Mouse (Mus musculus) megakaryocyte-erythroid progenitor cell, adult 5-6 weeks (primary cell): ENCODE results near the gene Lrit2. TPM values are rescaled to one million over a fixed set of nuclear protein-coding genes. Genes with fewer than 3 reads are reported as not detected.

ENCODE experiments used
- ATAC-seq: replicated peaks from 2 replicates; pipeline ENCODE4 v1.8.0; 2016; ENCODE audit warnings: mild to moderate bottlenecking, inconsistent platforms; ENCODE audit not compliant: severe bottlenecking, poor library complexity, low FRiP score, low TSS enrichment
- total RNA-seq, 2 experiments: library from RNA; stranded (forward) in 1 of 2; stranded (reverse) in 1 of 2; fragments of 200-1000, 215-1000 nt in 1 of 2; fragments of >200 nt in 1 of 2; fragmentation: Nextera tagmentation in 1 of 2; gene quantifications; 2 replicates each; pipeline ENCODE4 v1.2.3; 2014 to 2017

Lrit2 gene
- total RNA-seq, 2 experiments from 2014 or later: not detected

- no peak for ATAC-seq
These were observed 41.7 kb downstream of the Lrit2 start for GRCm38 (mm10) chr14:37109460-37109859.

GRCm38 (mm10) chr14:37109975-37110374 lies 42.2 kb downstream of the Lrit2 start:
- no peak for ATAC-seq

GRCm38 (mm10) chr14:37110456-37110855 lies 42.7 kb downstream of the Lrit2 start:
- ATAC-seq: no peak

- ATAC-seq: no peak
These were observed 43.6 kb downstream of the Lrit2 start for GRCm38 (mm10) chr14:37111371-37111770.

GRCm38 (mm10) chr14:37112931-37113330 lies 45.2 kb downstream of the Lrit2 start:
- no peak for ATAC-seq

- no peak for ATAC-seq
These were observed 46.2 kb downstream of the Lrit2 start, which contains the start of gene 2610528A11Rik for GRCm38 (mm10) chr14:37113922-37114321. TSS of gene 2610528A11Rik (minus strand) at chr14:37114022.

GRCm38 (mm10) chr14:37119233-37119632 lies 51.5 kb downstream of the Lrit2 start:
- no peak for ATAC-seq

Other genes starting within 250 kb of the Lrit2 start
- 3.7 and 6.5 TPM in 2 replicates for gene Ccser2, start 99.2 kb upstream of the Lrit2 start, total RNA-seq (2014; fragmentation: Nextera tagmentation)
- gene Ccser2, start 99.2 kb upstream of the Lrit2 start, total RNA-seq (2017): 5.9 and 7.6 TPM in 2 replicates
- not detected in 2 replicates for gene Rgr, start 19.0 kb upstream of the Lrit2 start, total RNA-seq (2014; fragmentation: Nextera tagmentation)
- gene Rgr, start 19.0 kb upstream of the Lrit2 start, total RNA-seq (2017): not detected in 2 replicates
- not detected in 2 replicates for gene Lrit1, start 13.1 kb upstream of the Lrit2 start, total RNA-seq (2014; fragmentation: Nextera tagmentation)
- gene Lrit1, start 13.1 kb upstream of the Lrit2 start, total RNA-seq (2017): not detected in 2 replicates
- not detected in 2 replicates for gene Cdhr1, start 30.4 kb downstream of the Lrit2 start, total RNA-seq (2014; fragmentation: Nextera tagmentation)
- gene Cdhr1, start 30.4 kb downstream of the Lrit2 start, total RNA-seq (2017): not detected in 2 replicates
- not detected in 2 replicates for gene 2610528A11Rik, start 46.1 kb downstream of the Lrit2 start, total RNA-seq (2014; fragmentation: Nextera tagmentation)
- 1.3 and 2.9 TPM in 2 replicates for gene 2610528A11Rik, start 46.1 kb downstream of the Lrit2 start, total RNA-seq (2017)
- 91.2 and 104 TPM in 2 replicates for gene Ghitm, start 67.3 kb downstream of the Lrit2 start, total RNA-seq (2014; fragmentation: Nextera tagmentation)
- gene Ghitm, start 67.3 kb downstream of the Lrit2 start, total RNA-seq (2017): 186 and 209 TPM in 2 replicates